Mouse (Mus musculus) brain, embryonic 14.5 days (tissue): Measurements from ENCODE around the gene Gpsm3. TPM values are rescaled to one million over a fixed set of nuclear protein-coding genes. Genes with fewer than 3 reads are reported as not detected.

Experiments
- DNase-seq: peaks from one replicate; pipeline ENCODE4 v3.0.0-alpha.2; 2011; ENCODE audit warnings: low read depth
- CTCF ChIP-seq: fragments of 200-500 bp; IDR thresholded peaks from 2 replicates; pipeline ENCODE4 v1.5.1; 2012; ENCODE audit warnings: inconsistent platforms, mild to moderate bottlenecking, moderate library complexity, borderline replicate concordance; ENCODE audit not compliant: insufficient read depth, insufficient read length; ENCODE audit errors: extremely low read depth
- POLR2A ChIP-seq: fragments of 200-500 bp; IDR thresholded peaks from 2 replicates; pipeline ENCODE4 v1.6.1; 2012; ENCODE audit warnings: mild to moderate bottlenecking, inconsistent platforms, borderline replicate concordance; ENCODE audit not compliant: poor library complexity, insufficient read depth, insufficient read length, severe bottlenecking; ENCODE audit errors: extremely low read depth
- polyA plus RNA-seq: library from polyadenylated mRNA; depleted of rRNA; stranded (reverse); fragments of >200 nt; gene quantifications from 2 replicates; pipeline ENCODE4 v1.2.3, GENCODE M21; 2012

The Gpsm3 gene
- polyA plus RNA-seq, 1 experiment = 3.0 TPM

- no peak for TF ChIP-seq POLR2A
- TF ChIP-seq CTCF = no peak
Observed at GRCm38 (mm10) chr17:34596098-34596497, 6.5 kb downstream of the Gpsm3 start.

GRCm38 (mm10) chr17:34597566-34598095 is 8.0 kb downstream of the Gpsm3 start, which contains the start of gene Ager:
TSS of gene Ager (plus strand) at chr17:34597862.
- no peak for DNase-seq

More at GRCm38 (mm10) chr17:34596098-34596497, 6.5 kb downstream of the Gpsm3 start:
- no peak for DNase-seq

DNA sequence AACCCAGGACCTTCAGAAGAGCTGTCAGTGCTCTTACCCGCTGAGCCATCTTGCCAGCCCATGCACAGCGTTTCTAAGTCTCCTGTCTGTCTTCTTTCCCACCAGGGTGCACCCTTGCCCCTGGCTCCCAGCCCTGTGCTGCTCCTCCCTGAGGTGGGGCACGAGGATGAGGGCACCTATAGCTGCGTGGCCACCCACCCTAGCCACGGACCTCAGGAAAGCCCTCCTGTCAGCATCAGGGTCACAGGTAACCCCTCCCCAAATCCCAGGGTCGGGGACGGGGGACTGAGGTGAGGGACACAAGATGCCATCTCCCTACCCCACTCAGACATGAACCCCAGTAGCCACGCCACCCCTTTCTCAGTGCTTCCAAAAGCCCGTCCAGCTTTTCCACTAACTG is 10.3 kb downstream of the Gpsm3 start:
- TF ChIP-seq POLR2A (no peak), CTCF (no peak)
- DNase-seq = no peak

More at GRCm38 (mm10) chr17:34597566-34598095, 8.0 kb downstream of the Gpsm3 start, which contains the start of gene Ager:
- TF ChIP-seq CTCF = no peak
- TF ChIP-seq POLR2A = no peak

GRCm38 (mm10) chr17:34601796-34602195 is 12.2 kb downstream of the Gpsm3 start:
- no peak for DNase-seq
- no peak for TF ChIP-seq CTCF
- no peak for TF ChIP-seq POLR2A

GRCm38 (mm10) chr17:34603375-34604060 is 13.9 kb downstream of the Gpsm3 start, which contains the start of gene Rnf5:
TSS of gene Rnf5 (minus strand) at chr17:34603690.
- DNase-seq = peak; percentile 100
- no peak for TF ChIP-seq CTCF
- peak; percentile 15; the same call in 1 of the 2 replicates for TF ChIP-seq POLR2A

- DNase-seq = no peak
- TF ChIP-seq CTCF (no peak), POLR2A (peak; percentile 45; the same call in 1 of the 2 replicates)
Observed at GRCm38 (mm10) chr17:34604061-34604508, 14.5 kb downstream of the Gpsm3 start, which contains the start of gene Agpat1. TSS of gene Agpat1 (plus strand) at chr17:34604262.

DNA sequence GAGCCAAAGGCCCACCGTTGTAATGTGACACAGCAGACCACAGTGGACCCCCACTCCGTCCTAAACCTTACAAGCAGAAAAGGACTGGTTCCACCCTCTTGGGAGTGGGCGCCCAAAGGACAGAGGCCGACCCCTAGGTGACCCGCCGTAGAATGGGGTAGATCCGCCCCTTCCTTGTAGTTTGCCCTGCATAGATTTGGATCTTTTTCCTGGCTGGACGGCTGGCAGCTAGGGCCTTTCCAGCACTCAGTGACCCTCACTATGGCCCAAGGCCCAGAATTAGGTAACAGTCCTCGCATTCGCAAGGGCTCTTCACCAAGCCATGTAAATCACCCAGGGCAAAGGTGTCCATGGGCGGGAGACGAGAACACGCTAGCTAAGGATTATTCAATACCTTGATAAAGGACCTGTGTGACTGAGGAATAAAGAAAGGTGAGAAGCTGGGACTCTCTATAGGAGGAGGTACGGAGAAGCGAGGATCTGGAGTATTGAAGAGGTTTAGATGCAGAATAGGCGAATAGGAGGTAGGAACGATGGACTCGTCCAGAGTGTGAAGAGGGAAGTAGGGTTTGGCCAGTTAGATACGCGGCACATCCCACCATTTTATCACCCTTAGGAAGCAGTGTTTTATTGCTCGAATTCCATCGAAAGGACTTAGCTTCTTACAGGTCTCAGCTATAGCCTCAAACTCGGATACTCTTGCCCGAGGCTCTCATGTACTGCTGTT is 15.1 kb downstream of the Gpsm3 start:
- DNase-seq = no peak
- TF ChIP-seq CTCF (no peak), POLR2A (no peak)

GRCm38 (mm10) chr17:34605609-34606008 is 16.0 kb downstream of the Gpsm3 start:
- peak; percentile 85 for TF ChIP-seq POLR2A
- TF ChIP-seq CTCF = no peak
- DNase-seq = peak; percentile 99

DNA sequence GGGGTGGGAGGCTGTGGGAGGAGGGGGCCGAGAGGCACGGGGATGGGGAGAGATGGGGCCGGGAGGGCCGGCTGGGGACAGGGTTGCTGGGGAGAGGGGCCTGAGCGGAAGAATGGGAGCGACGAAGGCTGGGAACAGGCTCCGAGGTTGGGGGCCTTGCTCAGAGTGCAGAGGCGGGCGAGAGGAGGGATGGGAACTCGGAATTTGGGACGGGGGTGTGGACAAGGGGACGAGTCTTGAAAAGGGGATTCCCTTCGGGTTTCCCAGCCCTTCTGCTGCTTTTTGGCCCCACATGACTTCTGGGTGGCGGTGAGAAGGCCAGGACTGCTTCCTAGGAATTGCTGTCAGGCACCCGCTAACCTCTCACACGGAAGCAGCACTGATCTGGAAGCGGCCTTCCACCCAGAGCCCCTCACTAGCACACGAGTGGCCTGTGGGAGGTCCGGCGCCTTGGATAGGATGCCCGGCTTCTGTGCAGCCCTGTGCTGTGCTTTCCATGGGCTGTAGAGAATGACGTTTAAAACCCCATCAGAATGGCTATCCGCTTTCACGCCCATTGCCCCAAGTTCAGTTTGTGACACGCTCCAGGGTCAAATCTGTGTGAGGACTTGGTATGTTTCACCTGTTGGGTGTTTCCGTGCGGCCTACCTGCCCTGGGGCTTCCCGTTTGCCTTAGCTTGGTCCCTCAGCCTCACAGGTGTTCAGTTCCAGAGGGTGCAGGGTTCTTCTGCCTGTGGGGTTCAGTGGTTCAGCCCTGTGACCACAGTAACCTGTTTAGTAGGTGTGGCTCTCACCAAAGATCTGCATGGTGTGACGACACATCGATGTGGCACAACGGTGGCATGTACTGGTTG is 16.8 kb downstream of the Gpsm3 start:
- TF ChIP-seq CTCF (no peak), POLR2A (no peak)
- DNase-seq = no peak

GRCm38 (mm10) chr17:34607997-34608396 is 18.4 kb downstream of the Gpsm3 start:
- no peak for DNase-seq
- TF ChIP-seq POLR2A = no peak
- TF ChIP-seq CTCF = no peak

GRCm38 (mm10) chr17:34611050-34611449 is 21.4 kb downstream of the Gpsm3 start:
- DNase-seq = no peak
- TF ChIP-seq CTCF = no peak
- no peak for TF ChIP-seq POLR2A

GRCm38 (mm10) chr17:34613054-34613645 is 23.5 kb downstream of the Gpsm3 start:
- TF ChIP-seq POLR2A (no peak), CTCF (no peak)
- DNase-seq = no peak
